In the genomic region with DNA sequence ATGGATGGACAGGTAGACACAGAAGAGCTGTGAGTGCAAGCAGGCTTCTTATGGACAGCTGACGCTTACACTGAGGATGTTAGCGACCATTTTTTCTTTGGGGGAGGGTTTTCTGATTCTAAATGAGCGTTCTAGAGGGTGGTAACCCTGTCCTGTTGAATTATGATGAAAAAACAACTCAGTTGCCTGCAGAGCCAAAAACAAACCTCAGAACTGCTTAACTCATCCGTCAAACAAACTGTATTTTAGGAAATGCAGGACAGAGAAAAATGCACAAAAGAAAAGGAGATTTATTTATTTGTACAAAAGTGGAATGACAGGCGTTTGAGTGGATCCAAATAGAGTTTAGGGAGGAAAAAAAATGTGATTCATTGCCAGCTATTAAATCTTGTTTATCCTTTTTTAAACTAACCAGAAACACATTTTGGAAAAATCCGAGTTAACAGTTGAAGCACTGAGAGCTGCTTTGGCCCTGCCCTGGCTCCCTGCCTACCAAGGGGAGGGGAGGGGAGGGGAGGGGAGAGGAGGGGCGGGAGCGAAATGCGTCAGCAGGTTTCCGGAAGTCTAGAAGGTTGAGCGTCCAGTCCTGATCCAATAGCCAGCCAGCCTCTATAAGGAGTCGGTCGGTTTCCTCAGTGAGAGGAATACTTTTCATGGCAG, we compare ENCODE assay signal across 9 mouse cellular contexts. TPM values are rescaled to one million over a fixed set of nuclear protein-coding genes. Genes with fewer than 3 reads are reported as not detected.
DNase-seq lines count a peak whose midpoint lies in the region; ATAC-seq lines count a peak whose summit lies in the region.
"Had no signal": no experiment of that assay in that cellular context is flagged by ENCODE, and none has a peak within 500 bp of the region (broad histone marks: within the 10 kb centered on the region; RNA-seq: fewer than 3 reads in every experiment).

No protein-coding gene starts in this region.

- H3K4me3 ChIP-seq in embryonic facial prominence, embryonic 11.5 days (ENCODE audit: low read depth, low read length) = no peak overlapping the region
- H3K4me3 ChIP-seq in intestine, embryonic 16.5 days (ENCODE audit: low read length) = no peak overlapping the region

- no peaks in the 10 kb centered on the region for H3K4me1 ChIP-seq in embryonic facial prominence, embryonic 11.5 days (ENCODE audit: control insufficient read depth, insufficient read depth, low read length)
- H3K4me1 ChIP-seq in intestine, embryonic 16.5 days (ENCODE audit: control insufficient read depth, insufficient read depth, low read length) = peaks cover 2% of the 10 kb centered on the region; the same call in 1 of the 2 replicates

- no peaks in the 10 kb centered on the region for H3K27me3 ChIP-seq in embryonic facial prominence, embryonic 11.5 days (ENCODE audit: control insufficient read depth, insufficient read depth, low read length)
- no peaks in the 10 kb centered on the region for H3K27me3 ChIP-seq in intestine, embryonic 16.5 days (replicated peaks; ENCODE audit: control insufficient read depth, insufficient read depth, low read length)

- intact Hi-C loops in left cerebral cortex, postnatal 4 days (cut with DNase I) = no loop called here
- intact Hi-C loops in left cerebral cortex, postnatal 25 days (cut with DNase I) = no loop called here

- ATAC-seq in embryonic facial prominence, embryonic 11.5 days (replicated peaks; ENCODE audit: insufficient number of reproducible peaks, low FRiP score, low TSS enrichment, low read depth) = no peak
- ATAC-seq in intestine, embryonic 16.5 days = peak; percentile 56; the same call in 1 of the 2 replicates

- no peak overlapping the region for H3K27ac ChIP-seq in embryonic facial prominence, embryonic 11.5 days (replicated peaks; ENCODE audit: low read depth, low read length)
- H3K27ac ChIP-seq in intestine, embryonic 16.5 days (ENCODE audit: low read length) = no peak overlapping the region

- DNase-seq in left cerebral cortex, postnatal 4 days = peak; percentile 31
- DNase-seq in left cerebral cortex, postnatal 25 days (ENCODE audit: low spot score in 2 of 2) = no peak
- DNase-seq in embryonic facial prominence, embryonic 11.5 days (ENCODE audit: low spot score) = peak; percentile 58
- DNase-seq in lung, postnatal 14 days = peak; percentile 11
- no peak for DNase-seq in urinary bladder, postnatal 36 days (ENCODE audit: low spot score in 2 of 2)
- no peak for DNase-seq in frontal cortex, postnatal 25 days (ENCODE audit: low spot score in 2 of 2)
- DNase-seq in thymus, postnatal 36 days = no peak
- DNase-seq: cerebellum, adult 18-20 months had no signal

- no peak overlapping the region for H3K9ac ChIP-seq in embryonic facial prominence, embryonic 11.5 days (replicated peaks; ENCODE audit: low read length)
- H3K9ac ChIP-seq in intestine, embryonic 16.5 days (ENCODE audit: low read depth, low read length) = no peak overlapping the region

- H3K4me2 ChIP-seq in embryonic facial prominence, embryonic 11.5 days (ENCODE audit: low read depth, low read length) = no peak overlapping the region
- 0 out of 2 replicates have a peak overlapping the region, but pooled peaks have one; percentile 14 for H3K4me2 ChIP-seq in intestine, embryonic 16.5 days (ENCODE audit: low read depth, low read length)

- no peaks in the 10 kb centered on the region for H3K36me3 ChIP-seq in embryonic facial prominence, embryonic 11.5 days (replicated peaks; ENCODE audit: control insufficient read depth, insufficient read depth, low read depth, low read length)
- H3K36me3 ChIP-seq in intestine, embryonic 16.5 days (ENCODE audit: control insufficient read depth, insufficient read depth, low read length) = no peaks in the 10 kb centered on the region

- 51% methylated on average over 13 of the region's 13 CpGs for WGBS in embryonic facial prominence, embryonic 11.5 days
- WGBS in intestine, embryonic 16.5 days = 36% methylated on average over 13 of the region's 13 CpGs

- no peaks in the 10 kb centered on the region for H3K9me3 ChIP-seq in embryonic facial prominence, embryonic 11.5 days (replicated peaks; ENCODE audit: control insufficient read depth, low read length)
- no peaks in the 10 kb centered on the region for H3K9me3 ChIP-seq in intestine, embryonic 16.5 days (ENCODE audit: control insufficient read depth, low read length)

RNA-seq across cellular contexts. Expression of gene Gm10320, which starts 51.4 kb away (rescaled TPM):
- total RNA-seq in left cerebral cortex, postnatal 4 days (2021) = not detected
- not detected for total RNA-seq in left cerebral cortex, postnatal 25 days (2021)
- 1.2 and 1.5 TPM in 2 replicates for polyA plus RNA-seq in embryonic facial prominence, embryonic 11.5 days (2014; fragmentation: Nextera tagmentation; extraction: Ambion mirVana)
- polyA plus RNA-seq in intestine, embryonic 16.5 days (2015; fragmentation: Nextera tagmentation; extraction: Ambion mirVana) = 1.3 and 2.5 TPM in 2 replicates

Comparison
In these comparisons a context has a peak if more than half of its experiments do, and no peak if none do; other contexts are left out.
1. DNase-seq: peak in left cerebral cortex, postnatal 4 days (single experiment), embryonic facial prominence, embryonic 11.5 days (single experiment) and lung, postnatal 14 days (single experiment); none in left cerebral cortex, postnatal 25 days (0 of 2), urinary bladder, postnatal 36 days (0 of 2), frontal cortex, postnatal 25 days (0 of 2) and thymus, postnatal 36 days (0 of 2).